Mouse (Mus musculus): ENCODE results near the gene Slc45a3.

Slc45a3 gene

GRCm38 (mm10) chr1:131962606-131963084 is at the start of gene Slc45a3:
Gene Slc45a3 (plus strand): TSS chr1:131962967.
- peak; percentile 75 to 82 for DNase-seq

DNA sequence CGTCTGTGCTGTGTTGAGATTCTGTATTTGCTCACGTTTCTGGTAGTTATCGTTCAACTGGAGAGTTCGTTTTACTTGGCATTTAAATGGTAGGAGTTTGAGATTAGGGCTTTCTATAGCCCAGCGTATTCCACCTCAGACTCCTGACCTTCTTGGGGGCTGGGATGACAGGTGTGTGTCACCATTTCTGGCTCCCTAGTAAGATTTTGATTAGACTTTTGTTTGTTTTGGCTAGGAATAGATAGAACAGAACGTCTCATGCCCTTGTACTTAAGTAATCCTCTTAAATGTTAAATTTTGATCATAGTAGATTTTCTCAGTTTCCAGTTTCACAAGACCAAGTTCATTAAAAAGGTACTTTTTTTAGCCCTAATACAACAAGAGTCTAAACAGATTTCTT is 45.1 kb upstream of the Slc45a3 start:
- DNase-seq = no peak

- no peak for DNase-seq
These were observed 43.7 kb upstream of the Slc45a3 start for GRCm38 (mm10) chr1:131919052-131919451.

- no peak for DNase-seq
These were observed 40.7 kb upstream of the Slc45a3 start for GRCm38 (mm10) chr1:131922100-131922499.

DNA sequence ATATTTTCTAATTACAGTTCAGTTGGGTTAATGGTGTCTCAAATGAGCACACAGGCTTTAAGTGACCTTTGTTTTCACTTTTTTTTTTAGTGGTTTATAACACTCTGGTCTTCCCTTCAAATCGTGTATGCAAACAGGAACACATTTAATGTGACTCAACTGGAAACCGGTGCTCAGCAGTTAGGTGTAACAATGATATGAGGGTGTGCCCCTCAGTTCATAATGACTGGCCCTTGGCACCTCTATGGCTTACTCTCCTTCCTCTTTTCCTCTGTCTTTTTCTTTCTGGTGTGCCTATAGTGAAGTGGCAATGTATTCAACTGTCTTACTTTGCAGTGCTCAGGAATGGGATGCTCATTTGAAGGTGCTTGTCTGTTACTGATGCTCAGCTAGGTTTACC is 29.3 kb upstream of the Slc45a3 start:
- no peak for DNase-seq

- peak; percentile 79 to 84 for DNase-seq
These were observed 25.0 kb upstream of the Slc45a3 start for GRCm38 (mm10) chr1:131937659-131938305.

DNA sequence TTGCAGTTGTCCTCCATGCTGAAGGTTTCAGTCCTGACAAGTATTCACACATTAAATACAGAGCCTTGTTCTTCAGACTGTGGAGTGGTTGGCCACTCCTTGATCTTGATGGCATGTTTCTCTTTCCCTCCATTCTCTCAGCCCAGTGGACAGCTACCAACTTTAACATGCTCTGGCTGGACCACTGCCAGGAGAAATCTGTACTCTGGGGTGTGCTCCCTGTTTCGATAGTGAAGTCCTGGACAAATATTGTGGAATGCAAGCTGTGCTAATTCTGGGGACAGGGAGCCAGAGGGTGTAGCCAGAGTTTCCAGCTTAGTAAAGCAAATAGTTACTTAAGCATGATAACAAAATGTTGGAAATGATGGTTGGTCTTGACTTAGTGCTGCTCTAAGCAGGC is 24.0 kb upstream of the Slc45a3 start:
- DNase-seq = peak in 1 of 2 experiments; percentile 31

DNA sequence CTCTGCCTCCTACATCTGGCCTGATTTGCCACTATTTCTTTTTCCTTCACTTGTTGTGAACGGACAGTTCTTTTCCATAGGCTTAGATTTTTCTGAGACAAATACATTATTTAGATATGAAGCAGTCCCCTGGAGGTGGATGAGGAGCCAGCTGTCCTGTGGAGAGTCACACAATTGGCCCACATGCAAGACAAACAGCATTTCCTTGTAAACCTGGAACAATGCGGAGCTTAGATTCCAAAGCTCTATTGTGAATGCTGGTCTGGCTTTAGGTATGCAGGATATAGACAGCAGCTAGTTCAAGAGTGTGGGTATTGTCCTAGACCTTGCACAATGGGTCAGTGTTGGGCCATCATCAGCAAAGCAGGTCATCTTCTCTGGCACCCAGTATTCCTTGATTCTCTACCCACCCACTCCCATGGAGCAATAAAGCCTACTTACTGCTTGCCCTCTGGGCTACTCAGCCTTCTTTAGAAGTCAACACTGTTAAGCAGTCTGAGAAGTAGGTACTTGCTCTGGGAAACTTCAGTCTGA is 22.0 kb upstream of the Slc45a3 start:
- no peak for DNase-seq

GRCm38 (mm10) chr1:131941501-131941900 is 21.3 kb upstream of the Slc45a3 start:
- DNase-seq = no peak

- peak; percentile 34 to 43 for DNase-seq
These were observed 19.9 kb upstream of the Slc45a3 start for GRCm38 (mm10) chr1:131942621-131943590.

DNA sequence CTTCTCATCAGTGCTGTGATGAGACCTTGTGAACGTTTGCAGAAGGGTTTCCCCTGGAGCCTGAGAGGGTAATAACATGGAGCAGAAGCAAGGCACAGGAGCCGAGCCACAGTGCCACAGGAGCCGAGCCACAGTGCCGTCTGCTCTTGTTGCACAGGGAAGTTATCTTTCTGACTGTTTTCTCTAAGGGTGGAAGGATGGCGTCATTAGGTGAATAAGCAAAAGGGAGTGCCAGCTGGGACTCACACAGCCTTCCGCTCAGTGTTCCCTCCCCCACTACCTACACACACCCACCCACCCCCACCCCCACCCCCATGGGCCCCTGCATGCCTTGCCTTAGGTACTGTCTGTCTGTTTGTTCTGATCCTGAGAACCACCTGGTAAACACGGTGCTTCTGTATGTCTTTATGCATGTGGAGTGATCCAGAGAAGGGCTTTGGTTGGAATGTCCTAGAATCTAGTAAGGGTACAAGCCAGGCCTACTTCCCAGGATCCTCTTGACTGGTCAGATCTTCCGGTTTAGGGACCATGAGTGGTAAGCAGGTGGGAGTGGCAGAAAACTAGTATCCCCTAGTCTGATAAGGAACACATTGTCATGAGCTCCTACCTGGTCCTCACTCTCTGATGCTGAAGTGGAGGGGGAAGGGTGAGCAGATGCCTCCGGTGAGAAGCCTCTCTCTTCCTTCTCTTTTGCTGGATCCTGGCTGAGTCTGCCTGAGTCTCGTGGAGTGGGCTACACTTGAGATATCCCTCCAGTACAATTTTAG is 16.9 kb upstream of the Slc45a3 start:
- no peak for DNase-seq

DNA sequence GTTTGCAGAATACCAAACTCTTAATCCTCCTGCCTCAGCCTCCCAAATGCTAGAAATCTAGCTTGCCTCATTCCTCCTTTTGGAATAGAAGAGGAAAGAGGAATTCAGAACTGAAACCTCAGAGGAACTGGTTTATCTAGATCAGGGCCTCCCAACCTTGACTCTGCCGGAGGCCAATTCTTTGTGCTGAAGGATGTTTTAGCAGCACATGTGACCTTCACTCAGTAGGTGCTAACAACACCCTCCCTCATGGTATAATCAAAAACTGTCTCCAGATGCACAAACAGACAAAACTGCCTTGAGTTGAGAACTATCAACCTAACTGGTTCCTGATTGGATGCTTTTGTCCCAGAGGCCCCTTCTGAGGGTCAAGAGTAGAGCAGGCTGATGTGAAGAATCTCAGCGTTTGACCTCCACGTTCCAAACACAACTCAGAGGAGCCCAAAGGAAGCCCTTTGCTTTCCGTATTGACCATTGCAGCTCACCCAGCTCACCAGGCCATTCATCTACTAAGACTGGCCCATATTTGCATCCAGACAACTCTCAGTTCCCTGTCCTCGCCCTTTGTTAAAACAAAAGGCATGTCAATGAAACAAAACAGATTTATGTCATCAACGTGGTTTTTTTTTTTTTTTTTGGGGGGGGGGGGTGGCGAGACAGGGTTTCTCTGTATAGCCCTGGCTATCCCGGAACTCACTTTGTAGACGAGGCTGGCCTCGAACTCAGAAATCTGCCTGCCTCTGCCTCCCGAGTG is 16.1 kb upstream of the Slc45a3 start:
- DNase-seq = no peak

GRCm38 (mm10) chr1:131947997-131948525 is 14.7 kb upstream of the Slc45a3 start:
- DNase-seq = no peak

DNA sequence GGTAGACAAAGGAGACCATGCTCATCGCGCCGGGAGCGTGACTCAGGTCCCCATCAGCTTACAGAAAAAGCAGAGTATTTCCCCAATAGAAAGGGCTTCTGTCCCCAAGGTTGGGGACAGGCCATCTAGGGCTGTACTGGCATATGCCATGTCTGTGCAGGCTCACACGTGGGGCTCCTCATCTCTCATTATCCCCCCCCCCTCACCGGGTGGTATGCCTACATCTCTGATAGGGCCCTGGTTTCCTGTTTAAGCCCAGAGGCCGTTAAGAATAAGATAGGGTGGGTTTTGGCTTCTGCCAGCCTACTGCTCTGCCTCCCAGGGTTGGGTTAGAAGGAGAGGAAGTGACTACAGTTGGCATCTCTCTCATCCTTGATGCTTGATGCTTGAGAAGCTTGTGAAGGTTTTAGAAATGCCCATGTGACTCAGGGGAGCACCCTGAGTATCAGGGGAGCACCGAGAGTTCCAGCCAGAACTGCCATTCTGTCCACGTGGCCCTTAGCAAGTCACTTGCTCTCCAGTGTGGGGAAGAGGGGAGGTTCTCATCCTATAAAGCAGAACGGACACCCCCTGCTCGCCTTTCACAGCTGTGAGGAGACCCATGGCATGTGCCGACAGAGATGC is 8.4 kb upstream of the Slc45a3 start:
- DNase-seq = no peak

- DNase-seq = no peak
These were observed 7.5 kb upstream of the Slc45a3 start for GRCm38 (mm10) chr1:131955131-131955757.

- DNase-seq = no peak
These were observed 5.4 kb upstream of the Slc45a3 start for GRCm38 (mm10) chr1:131957416-131957815.

DNA sequence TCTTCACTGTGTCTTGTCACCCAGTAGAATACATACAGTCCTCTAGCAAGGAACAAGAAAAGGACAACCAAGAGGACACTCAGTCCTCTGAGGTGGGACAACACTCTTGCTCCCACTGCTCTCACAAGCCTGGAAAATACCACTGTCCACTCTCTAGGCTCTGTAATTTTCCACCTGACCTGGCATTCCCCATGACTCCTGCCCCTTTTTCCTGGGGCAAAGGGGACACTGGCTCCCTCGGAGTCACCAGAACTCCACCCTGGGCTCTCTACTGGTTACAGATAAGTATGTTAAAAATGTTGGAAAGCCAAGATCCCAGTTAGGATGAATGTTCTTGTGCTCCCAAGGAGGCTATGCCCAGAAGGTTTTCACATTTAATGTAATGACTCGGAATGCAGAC is 1.8 kb upstream of the Slc45a3 start:
- DNase-seq = no peak

DNA sequence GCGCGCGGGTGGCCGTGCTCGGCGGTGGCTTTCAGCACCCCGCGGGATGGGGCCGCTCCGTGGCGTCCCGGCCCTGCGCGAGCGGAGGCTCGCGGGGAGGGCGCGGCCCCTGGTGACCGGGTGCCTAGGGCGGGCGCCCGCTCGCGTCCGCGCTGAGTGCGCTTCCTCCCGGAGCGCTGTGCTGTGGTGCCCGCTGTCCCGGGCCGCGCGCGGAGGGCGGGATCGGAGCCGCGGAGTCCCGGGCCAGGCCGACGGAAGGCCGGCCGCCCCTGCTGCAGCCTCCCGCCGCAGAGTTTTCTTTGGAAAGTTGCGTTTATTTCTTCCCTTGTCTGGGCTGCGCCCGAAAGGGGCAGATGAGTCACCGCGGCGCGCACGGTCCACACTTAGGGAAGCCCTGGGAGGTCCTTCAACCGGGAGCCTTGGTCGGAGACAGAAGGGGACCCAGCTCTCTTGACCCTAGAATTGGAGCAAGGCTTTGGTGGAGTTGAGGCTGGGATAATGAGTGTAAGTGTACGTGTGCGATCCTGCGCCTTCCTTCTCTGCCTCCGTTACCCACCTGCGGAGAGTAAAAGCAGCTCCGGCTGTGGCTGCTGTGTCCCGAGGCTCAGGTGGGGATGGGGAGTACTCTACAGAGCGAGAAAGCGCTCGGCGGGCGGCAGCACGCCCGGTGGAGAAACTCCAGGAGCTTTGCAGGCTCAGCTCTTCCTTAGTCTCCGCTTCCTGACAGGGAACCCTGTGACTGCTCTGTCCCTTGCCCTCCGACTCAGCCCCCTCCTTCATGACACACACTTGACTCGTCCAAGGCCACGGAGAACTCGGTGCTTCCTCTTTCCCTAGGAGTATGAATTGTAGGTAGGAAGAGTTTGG is 551 bp downstream of the Slc45a3 start:
- peak; percentile 51 to 58 for DNase-seq

- no peak for DNase-seq
These were observed 1.3 kb downstream of the Slc45a3 start for GRCm38 (mm10) chr1:131964100-131964499.

- DNase-seq = no peak
These were observed 1.8 kb downstream of the Slc45a3 start for GRCm38 (mm10) chr1:131964580-131964979.

All from kidney, postnatal 4 days (tissue).